Mouse (Mus musculus): ENCODE results near the gene Shc3.

Shc3 gene

DNA sequence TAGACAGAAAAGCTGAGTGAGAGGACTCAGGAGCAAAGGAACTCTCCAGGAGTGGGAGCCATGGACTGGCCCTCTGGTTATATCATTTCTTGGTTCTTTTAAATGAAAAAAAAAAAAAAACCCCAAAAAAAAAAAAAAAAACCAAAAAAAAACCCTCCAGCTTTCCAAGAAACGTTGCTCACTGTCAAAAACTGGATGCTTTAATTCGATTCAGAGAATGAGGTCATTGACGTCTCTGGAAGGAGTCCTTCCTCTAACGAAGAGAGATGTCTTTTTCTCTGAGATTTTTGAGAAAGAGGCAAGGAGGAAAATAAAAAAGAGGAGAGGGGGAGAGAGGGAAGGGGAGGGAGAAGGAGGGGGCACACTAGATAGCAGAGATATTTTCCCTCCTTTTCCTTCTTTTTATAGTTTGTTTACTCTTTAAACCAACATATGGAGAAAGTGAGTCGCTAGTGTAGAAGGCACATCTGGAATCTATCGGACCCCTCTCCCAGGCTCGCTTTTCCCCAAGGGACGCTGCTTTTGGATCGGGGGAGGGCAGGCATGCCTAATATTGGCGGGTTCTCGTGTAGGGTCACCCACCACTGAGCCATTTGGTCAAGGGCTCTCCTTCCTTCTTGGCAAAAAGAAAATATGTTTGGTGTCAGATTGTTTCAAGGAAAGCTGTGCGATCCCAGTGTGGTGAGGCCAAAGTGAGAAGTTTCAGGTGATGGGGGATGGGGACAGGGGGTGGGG lies 157.4 kb downstream of the Shc3 start:
- no peak for DNase-seq

DNA sequence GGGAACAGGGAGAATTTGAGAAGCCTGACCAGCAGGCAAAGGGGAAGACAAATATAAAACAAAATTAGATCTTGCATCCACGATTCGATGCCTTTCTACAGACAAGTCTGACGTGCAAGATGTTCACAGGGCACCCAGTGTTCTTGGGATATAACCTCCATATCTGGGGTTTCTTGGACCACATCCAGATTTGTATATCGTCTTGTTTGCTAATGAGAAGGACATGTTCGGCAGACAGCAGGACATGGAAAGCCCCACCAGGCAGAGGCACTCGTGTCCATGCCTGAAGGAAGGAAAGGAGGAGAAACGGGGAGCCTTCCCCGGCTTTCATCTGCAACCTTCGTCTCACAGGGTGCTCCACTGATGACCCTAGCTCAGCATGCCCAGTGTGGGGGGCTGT lies 158.0 kb downstream of the Shc3 start:
- no peak for DNase-seq

DNA sequence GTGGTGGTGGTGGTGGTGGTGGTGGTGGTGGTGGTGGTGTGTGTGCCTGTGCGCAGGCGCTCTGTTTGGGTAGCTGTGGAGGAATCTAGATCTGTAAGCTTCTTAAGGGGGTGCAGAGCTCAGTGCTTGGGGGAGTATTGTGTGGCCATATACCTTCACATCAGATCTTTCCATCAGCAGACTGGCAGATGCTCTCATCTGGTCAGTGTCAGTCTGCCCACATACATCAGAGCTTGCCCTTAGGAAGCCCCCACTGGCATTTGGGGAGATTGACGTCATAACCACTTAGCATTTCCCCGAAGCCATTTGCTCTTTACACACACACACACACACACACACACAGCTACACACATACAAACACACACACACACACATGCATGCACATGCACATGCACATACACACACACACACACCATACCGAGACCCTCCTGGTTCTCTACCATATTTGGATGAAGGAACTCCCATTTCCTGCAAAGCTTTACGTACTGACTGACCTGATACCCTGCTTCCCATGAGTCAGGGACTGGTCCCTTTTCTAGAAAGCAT lies 159.2 kb downstream of the Shc3 start:
- no peak for DNase-seq

DNA sequence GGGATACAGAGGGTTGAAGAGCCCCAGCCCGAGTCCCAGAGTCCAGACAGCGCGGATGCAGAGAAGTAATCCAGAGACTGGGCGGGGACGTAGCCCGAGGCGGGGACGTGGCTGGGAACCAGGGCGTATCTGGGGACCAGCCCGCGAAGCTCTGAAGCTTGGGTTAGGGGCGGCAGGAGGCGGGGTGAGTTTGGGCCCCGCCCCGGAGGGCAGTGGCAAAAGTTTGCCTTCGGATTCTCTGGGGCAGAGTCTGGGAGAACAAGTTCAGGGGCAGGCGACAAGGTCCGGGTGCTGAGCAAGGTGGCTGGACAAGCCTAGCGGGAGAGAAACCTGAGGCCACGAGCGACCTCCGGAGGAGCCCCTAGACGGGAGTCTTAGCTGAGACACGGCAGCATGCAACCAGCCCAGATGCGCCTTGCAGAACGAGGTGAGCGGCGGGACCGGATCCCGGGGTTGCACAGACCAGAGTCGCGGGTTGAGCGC lies 160.7 kb downstream of the Shc3 start, which contains the start of gene S1pr3:
Gene S1pr3, plus strand, starts transcription at position 121 of the 483 bp plus-strand sequence.
- peak; percentile 65 to 74 for DNase-seq

GRCm38 (mm10) chr13:51407541-51408217 lies 161.5 kb downstream of the Shc3 start:
- DNase-seq: no peak

GRCm38 (mm10) chr13:51405731-51406320 lies 163.4 kb downstream of the Shc3 start:
- no peak for DNase-seq

DNA sequence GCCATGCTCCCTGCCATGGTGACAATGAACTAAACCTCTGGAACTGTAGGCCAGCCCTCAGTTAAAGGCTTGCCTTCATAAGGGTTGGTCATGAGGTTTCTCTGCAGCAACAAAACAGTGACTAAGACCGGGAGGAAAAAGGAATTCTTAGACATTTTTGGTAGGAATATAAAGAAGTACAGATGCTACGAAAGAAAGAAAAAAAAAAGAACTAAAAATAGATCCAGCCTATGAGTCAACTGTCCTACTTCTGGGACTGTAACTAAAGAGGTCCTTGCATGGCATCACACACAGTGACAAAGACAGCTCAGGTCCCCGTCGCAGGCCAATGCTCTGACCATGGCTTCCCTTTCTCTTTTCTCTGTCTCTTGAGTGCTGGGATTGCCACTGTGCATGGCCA lies 164.7 kb downstream of the Shc3 start:
- no peak for DNase-seq

GRCm38 (mm10) chr13:51400736-51401501 lies 168.3 kb downstream of the Shc3 start:
- peak; percentile 41 to 69 for DNase-seq

- DNase-seq: peak; percentile 48 to 79
Observed at GRCm38 (mm10) chr13:51400186-51400719, 169.0 kb downstream of the Shc3 start.

- no peak for DNase-seq
Observed at GRCm38 (mm10) chr13:51399562-51399961, 169.7 kb downstream of the Shc3 start.

DNA sequence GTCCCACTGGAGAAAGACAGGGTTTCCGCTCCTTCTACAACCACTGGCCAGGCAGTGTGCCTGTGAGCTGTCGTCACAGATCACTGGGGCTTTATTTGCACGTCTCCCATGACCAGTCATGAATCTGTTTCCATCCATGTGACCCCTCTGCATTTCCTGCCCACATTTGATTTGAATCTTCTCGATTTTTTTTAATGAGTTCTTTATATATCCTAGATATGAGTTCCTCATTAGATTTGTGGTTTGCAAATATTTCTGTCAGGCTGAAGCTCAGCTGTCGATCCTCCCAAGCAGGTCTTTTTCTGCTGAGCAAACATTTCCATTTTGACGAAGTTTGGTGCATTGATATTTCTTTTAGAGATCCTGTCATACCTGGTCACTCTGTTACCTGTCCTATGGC lies 171.4 kb downstream of the Shc3 start:
- DNase-seq: no peak

DNA sequence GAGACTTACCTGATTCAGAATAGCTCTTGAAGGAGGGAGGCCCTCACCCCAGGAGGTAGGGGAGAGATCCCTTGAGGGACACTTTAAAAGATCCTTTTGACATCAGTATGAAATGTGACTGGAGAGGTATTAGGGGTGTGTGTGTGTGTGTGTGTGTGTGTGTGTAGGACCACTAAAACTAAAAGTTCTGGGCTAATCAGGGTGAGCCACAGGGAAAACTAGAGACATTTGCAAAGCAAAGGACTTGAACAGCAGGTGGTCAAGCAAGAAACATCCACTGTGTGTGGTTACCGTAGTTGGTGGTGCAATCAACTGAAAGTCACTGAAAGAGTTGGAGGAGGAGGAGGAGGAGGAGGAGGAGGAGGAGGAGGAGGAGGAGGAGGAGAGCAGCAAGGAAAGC lies 177.0 kb downstream of the Shc3 start:
- DNase-seq: no peak

- DNase-seq: no peak
Observed at GRCm38 (mm10) chr13:51391359-51391916, 177.8 kb downstream of the Shc3 start.

DNA sequence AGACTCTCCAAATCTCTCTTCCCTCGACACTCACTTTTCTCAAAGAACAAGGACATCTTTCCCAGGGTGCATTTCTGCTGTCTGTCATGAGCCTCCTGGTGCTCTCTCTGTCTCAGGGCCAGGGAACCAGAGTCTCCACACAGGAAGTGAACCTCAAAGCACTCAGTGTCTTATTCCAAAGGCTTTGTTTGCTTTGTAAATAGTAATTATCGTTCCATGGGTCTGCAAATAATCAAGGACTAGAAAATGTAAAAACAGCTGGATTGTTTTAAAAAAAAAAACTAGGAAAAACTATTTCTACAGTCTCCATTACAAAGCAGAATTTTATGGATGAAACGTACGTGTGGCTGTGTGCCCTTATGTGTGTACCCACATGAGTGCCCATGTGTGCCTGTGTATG lies 178.8 kb downstream of the Shc3 start:
- DNase-seq: no peak

DNA sequence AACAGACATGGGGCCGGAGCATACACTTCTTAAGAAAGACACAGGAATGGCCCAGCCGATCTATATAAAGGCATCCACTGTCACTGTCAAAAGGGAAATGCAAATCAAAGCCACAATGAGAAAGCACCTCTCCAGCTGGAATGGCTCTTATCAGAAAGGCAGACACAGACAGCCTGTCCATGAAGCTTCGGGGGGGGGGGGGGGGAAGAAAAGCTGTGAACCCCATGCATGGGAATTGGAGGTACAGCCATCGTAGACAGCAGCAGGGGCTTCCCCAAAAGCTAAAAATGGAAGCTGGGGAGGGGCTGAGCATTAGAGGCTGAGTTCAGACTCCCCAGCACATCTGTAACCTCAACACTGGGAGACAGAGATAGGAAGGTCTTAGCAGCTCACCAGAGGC lies 181.3 kb downstream of the Shc3 start:
- DNase-seq: no peak

- DNase-seq: no peak
Observed at GRCm38 (mm10) chr13:51384899-51385298, 184.3 kb downstream of the Shc3 start.

GRCm38 (mm10) chr13:51381498-51381897 lies 187.7 kb downstream of the Shc3 start:
- DNase-seq: no peak
